Mouse (Mus musculus) kidney, adult 2 months (tissue): ENCODE results near the gene Syt6. TPM values are rescaled to one million over a fixed set of nuclear protein-coding genes. Genes with fewer than 3 reads are reported as not detected.

Experiments
- DNase-seq: peaks from one replicate; pipeline ENCODE4 v3.0.0; 2021
- H3K27ac ChIP-seq: fragments of 200-500 bp; 2 replicates; pipeline ENCODE4 v1.5.1; 2012; ENCODE audit warnings: low read depth, low read length, control low read depth, inconsistent platforms; ENCODE audit not compliant: insufficient read depth
- H3K27me3 ChIP-seq: fragments of 200-500 bp; replicated peaks from 2 replicates; pipeline ENCODE4 v1.6.1; 2012; ENCODE audit warnings: mild to moderate bottlenecking, moderate library complexity, low read length, inconsistent platforms; ENCODE audit not compliant: control insufficient read depth, insufficient read depth
- H3K36me3 ChIP-seq: fragments of 200-500 bp; 2 replicates; pipeline ENCODE4 v1.6.1; 2012; ENCODE audit warnings: mild to moderate bottlenecking, moderate library complexity, low read length, inconsistent platforms; ENCODE audit not compliant: control insufficient read depth, insufficient read depth
- H3K4me1 ChIP-seq: fragments of 200-500 bp; 2 replicates; pipeline ENCODE4 v1.6.1; 2011; ENCODE audit warnings: low read length; ENCODE audit not compliant: control insufficient read depth, insufficient read depth
- H3K4me3 ChIP-seq: fragments of 200-500 bp; 2 replicates; pipeline ENCODE4 v1.5.1; 2011; ENCODE audit warnings: mild to moderate bottlenecking, low read depth, low read length, control low read depth; ENCODE audit not compliant: insufficient read depth
- CTCF ChIP-seq: fragments of 200-500 bp; conservative IDR thresholded peaks from 2 replicates; pipeline ENCODE4 v1.5.1; 2011; ENCODE audit warnings: low read depth, mild to moderate bottlenecking, control low read depth, low read length, moderate library complexity, mixed read lengths; ENCODE audit not compliant: insufficient read depth, insufficient read length
- POLR2A ChIP-seq: fragments of 200-500 bp; IDR thresholded peaks from one replicate; pipeline ENCODE4 v1.6.1; 2011; ENCODE audit warnings: low read depth, low read length, control low read depth
- WGBS: fragments of 180-500 bp; shearing (Covaris S2); methylation state at CpG from one replicate; pipeline ENCODE4 v1.1.7; 2018; 5-methylcytosine and 5-hydroxymethylcytosine counted together
- polyA plus RNA-seq: library from polyadenylated mRNA; depleted of rRNA; stranded (reverse); fragments of >200 nt; gene quantifications from 2 replicates; pipeline ENCODE4 v1.2.3, GENCODE M21; 2012; rRNA removed

The Syt6 gene
- polyA plus RNA-seq, 1 experiment: not detected

GRCm38 (mm10) chr3:103672716-103673115 is 97.7 kb downstream of the Syt6 start:
- no peaks in the 10 kb centered on the region; the same call in 1 of the 2 replicates for H3K27me3 ChIP-seq
- no peak for DNase-seq
- no peaks in the 10 kb centered on the region for H3K4me1 ChIP-seq
- 31% methylated on average over 7 of the region's 7 CpGs for WGBS
- H3K36me3 ChIP-seq: no peaks in the 10 kb centered on the region
- no peak for TF ChIP-seq CTCF
- no peak for TF ChIP-seq POLR2A
- H3K27ac ChIP-seq: no peak overlapping the region
- no peak overlapping the region for H3K4me3 ChIP-seq

- Histone ChIP-seq H3K4me3 (no peak overlapping the region), H3K36me3 (no peaks in the 10 kb centered on the region), H3K27me3 (no peaks in the 10 kb centered on the region; the same call in 1 of the 2 replicates), H3K4me1 (no peaks in the 10 kb centered on the region), H3K27ac (no peak overlapping the region)
- DNase-seq: no peak
- 23% methylated on average over 6 of the region's 6 CpGs for WGBS
- TF ChIP-seq POLR2A (no peak), CTCF (no peak)
These were observed 103.8 kb downstream of the Syt6 start for GRCm38 (mm10) chr3:103678811-103679210.

GRCm38 (mm10) chr3:103682473-103682872 is 107.4 kb downstream of the Syt6 start:
- WGBS: 41% methylated on average over 4 of the region's 4 CpGs
- Histone ChIP-seq H3K36me3 (no peaks in the 10 kb centered on the region), H3K27me3 (no peaks in the 10 kb centered on the region), H3K4me1 (no peaks in the 10 kb centered on the region), H3K4me3 (no peak overlapping the region), H3K27ac (no peak overlapping the region)
- TF ChIP-seq POLR2A (no peak), CTCF (no peak)
- no peak for DNase-seq

- H3K36me3 ChIP-seq: no peaks in the 10 kb centered on the region
- H3K4me1 ChIP-seq: no peaks in the 10 kb centered on the region
- TF ChIP-seq POLR2A (no peak), CTCF (no peak)
- no peaks in the 10 kb centered on the region for H3K27me3 ChIP-seq
- 8% methylated on average over 21 of the region's 21 CpGs for WGBS
- H3K4me3 ChIP-seq: no peak overlapping the region
- no peak overlapping the region for H3K27ac ChIP-seq
- DNase-seq: no peak
These were observed 108.4 kb downstream of the Syt6 start for GRCm38 (mm10) chr3:103683234-103683965.

GRCm38 (mm10) chr3:103683966-103684319 is 108.9 kb downstream of the Syt6 start:
- no peak for TF ChIP-seq CTCF
- TF ChIP-seq POLR2A: no peak
- WGBS: 29% methylated on average over 5 of the region's 5 CpGs

GRCm38 (mm10) chr3:103689043-103689442 is 114.0 kb downstream of the Syt6 start:
- Histone ChIP-seq H3K27ac (no peak overlapping the region), H3K4me3 (no peak overlapping the region), H3K27me3 (no peaks in the 10 kb centered on the region), H3K36me3 (no peaks in the 10 kb centered on the region), H3K4me1 (no peaks in the 10 kb centered on the region)
- 62% methylated on average over 1 of the region's 1 CpGs for WGBS
- TF ChIP-seq CTCF: no peak
- TF ChIP-seq POLR2A: no peak
- DNase-seq: no peak

More at GRCm38 (mm10) chr3:103683966-103684319, 108.9 kb downstream of the Syt6 start:
- H3K4me3 ChIP-seq: no peak overlapping the region
- DNase-seq: no peak
- H3K27me3 ChIP-seq: no peaks in the 10 kb centered on the region
- no peak overlapping the region for H3K27ac ChIP-seq
- no peaks in the 10 kb centered on the region for H3K36me3 ChIP-seq
- no peaks in the 10 kb centered on the region for H3K4me1 ChIP-seq

- 76% methylated on average over 3 of the region's 3 CpGs for WGBS
- Histone ChIP-seq H3K4me3 (no peak overlapping the region), H3K4me1 (no peaks in the 10 kb centered on the region), H3K27me3 (no peaks in the 10 kb centered on the region), H3K36me3 (no peaks in the 10 kb centered on the region), H3K27ac (no peak overlapping the region)
- TF ChIP-seq CTCF (peak; percentile 32; the same call in 1 of the 2 replicates), POLR2A (no peak)
- peak; percentile 35 for DNase-seq
These were observed 115.5 kb downstream of the Syt6 start for GRCm38 (mm10) chr3:103690506-103690905.

Other genes starting within 250 kb of the Syt6 start
- gene Atg4a-ps, start 70.8 kb downstream of the Syt6 start, polyA plus RNA-seq: 0.05 TPM in 1 of 2 replicates, not detected in the other
- 30.0 and 31.7 TPM in 2 replicates for gene Olfml3, start 162.8 kb downstream of the Syt6 start, polyA plus RNA-seq
- gene Gm10964, start 164.1 kb downstream of the Syt6 start, polyA plus RNA-seq: not detected in 2 replicates
- 58.1 and 62.3 TPM in 2 replicates for gene Hipk1, start 216.3 kb downstream of the Syt6 start, polyA plus RNA-seq
- gene Dclre1b, start 234.2 kb downstream of the Syt6 start, polyA plus RNA-seq: 8.9 and 12.5 TPM in 2 replicates
- 13.8 and 15.7 TPM in 2 replicates for gene Ap4b1, start 234.3 kb downstream of the Syt6 start, polyA plus RNA-seq
- gene Gm43064, start 234.3 kb downstream of the Syt6 start, polyA plus RNA-seq: 0.14 TPM in 2 replicates